Mouse (Mus musculus) right cerebral cortex, postnatal 4 days (tissue): Measurements from ENCODE around the gene Ppdpf.
"Not testable (repeated sequence)": the region's sequence is repeated elsewhere in the genome, so short reads cannot be mapped to it uniquely, and the experiment has no call there.

ENCODE experiments used
- DNase-seq: peaks from one replicate; pipeline ENCODE4 v3.0.0-alpha.2; 2022

Gene Ppdpf

DNA sequence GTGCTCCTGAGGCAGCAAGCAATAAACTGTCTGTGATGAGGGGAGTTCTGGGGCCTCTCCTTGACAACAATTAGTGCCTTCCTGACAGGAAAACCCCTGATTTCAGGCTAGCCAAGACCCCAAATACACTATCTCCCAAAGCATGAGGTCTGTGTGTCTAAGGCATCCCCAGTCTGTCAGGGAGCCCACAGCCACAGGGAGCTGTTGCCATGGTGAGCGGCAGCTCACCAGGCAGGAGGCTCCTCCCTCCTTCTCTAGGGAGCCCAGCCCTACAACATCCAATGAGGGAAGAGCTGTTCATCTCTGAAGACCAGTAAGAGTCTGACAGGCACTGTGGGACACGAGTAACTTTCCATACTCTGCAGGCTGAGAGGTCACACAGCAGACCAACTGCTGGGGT, 27.3 kb upstream of the Ppdpf start:
- DNase-seq: peak; percentile 59

- no peak for DNase-seq
Measured at GRCm38 (mm10) chr2:181160821-181161220, 26.2 kb upstream of the Ppdpf start.

- no peak for DNase-seq
Measured at GRCm38 (mm10) chr2:181166469-181166868, 20.6 kb upstream of the Ppdpf start.

DNA sequence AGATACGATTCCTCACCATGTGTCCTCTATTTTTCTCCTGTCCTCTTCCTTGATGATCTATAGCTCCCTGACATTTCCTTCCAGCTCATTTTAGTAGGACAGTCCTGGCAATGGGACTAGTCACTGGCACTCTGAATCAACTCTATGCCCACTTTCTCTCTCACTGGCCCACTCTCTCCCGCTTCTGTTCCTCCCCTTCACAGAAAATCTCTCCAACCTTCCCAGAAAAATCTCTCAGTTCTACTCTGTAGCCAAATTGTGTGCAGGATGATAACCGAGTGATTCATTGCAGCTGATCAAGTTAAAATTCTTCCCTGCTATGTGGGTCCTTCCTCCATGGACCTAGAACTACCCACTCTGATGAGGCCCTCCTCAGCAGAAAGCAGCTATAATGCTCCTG, 12.4 kb upstream of the Ppdpf start:
- no peak for DNase-seq

GRCm38 (mm10) chr2:181178015-181178414, 9.0 kb upstream of the Ppdpf start:
- DNase-seq: no peak

- no peak for DNase-seq
Measured at GRCm38 (mm10) chr2:181178471-181178870, 8.6 kb upstream of the Ppdpf start.

DNA sequence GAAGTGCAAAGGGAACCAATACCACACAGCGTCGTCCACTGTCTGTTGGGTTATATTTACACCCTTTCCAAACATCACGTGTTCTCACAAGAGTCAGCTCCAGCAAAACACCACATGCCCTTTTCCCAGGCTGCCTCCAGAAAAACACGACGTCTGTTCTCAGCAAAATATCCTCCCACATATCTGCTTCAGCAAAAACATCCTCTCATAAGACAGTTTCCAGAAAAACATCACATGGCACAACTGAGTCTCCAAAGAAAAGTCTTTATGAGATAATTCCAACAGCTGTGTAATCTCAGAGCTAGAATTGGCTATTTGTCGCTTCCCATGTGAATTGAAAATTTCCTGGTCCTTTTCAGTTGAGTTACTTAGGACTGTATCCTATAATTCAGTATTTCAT, 6.1 kb upstream of the Ppdpf start:
- DNase-seq: no peak

DNA sequence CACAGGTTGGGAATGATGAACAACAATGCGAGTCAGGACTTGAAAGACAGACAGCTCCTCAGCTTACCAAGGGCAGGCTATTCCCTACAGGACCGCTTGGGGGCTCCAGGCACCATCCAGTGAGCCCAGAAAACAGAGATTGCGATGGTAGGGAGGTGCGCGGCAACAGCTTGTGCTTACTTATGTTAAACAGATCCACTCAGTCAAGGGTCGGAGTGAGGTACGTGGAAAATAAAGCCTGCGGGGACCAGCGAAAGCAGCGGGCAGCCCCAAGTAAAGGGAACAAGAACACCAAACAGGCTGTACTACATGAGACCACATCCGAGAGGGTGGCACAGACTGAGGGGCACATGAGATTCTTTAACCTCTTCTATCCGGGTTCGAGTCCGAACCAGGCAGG, 412 bp upstream of the Ppdpf start:
- DNase-seq: peak; percentile 81

GRCm38 (mm10) chr2:181188681-181189080, 1.6 kb downstream of the Ppdpf start:
- no peak for DNase-seq

DNA sequence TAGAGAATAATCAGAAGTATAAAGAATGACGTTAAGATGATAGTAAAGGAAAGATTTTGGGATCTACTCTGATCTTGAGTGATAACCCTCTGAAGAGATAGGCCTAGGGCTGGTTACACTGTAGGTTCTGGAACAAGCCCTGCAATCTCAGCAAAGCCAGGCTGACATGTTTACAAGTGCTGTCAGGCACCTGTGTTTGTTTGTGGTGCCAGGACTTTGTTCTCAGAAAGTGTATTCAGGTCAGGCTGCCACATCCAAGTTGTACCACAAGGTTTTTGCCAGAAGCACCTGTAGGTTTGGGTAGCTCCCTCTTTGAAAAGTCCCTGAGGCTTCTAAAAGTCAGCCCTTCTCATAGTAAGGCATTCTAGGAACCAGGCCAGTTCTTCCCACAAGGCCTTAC, 2.3 kb downstream of the Ppdpf start:
- DNase-seq: no peak

GRCm38 (mm10) chr2:181191385-181191784, 4.3 kb downstream of the Ppdpf start:
- DNase-seq: not testable (repeated sequence)

DNA sequence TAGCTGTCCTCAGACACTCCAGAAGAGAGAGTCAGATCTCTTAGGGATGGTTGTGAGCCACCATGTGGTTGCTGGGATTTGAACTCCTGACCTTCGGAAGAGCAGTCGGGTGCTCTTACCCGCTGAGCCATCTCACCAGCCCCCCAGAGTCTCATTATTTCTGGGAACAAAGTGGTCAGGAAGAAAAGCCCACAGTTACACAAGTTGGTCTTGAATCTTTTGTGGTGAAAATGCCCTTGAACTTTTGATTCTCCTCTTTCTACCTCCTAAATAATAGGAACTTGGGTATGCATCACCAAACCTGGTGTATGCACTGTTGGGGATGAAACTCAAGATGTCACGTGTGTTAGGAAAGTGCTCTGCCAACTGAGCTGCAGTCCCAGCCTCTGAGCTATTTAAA, 4.9 kb downstream of the Ppdpf start:
- no peak for DNase-seq

GRCm38 (mm10) chr2:181193044-181193443, 6.0 kb downstream of the Ppdpf start:
- DNase-seq: no peak

DNA sequence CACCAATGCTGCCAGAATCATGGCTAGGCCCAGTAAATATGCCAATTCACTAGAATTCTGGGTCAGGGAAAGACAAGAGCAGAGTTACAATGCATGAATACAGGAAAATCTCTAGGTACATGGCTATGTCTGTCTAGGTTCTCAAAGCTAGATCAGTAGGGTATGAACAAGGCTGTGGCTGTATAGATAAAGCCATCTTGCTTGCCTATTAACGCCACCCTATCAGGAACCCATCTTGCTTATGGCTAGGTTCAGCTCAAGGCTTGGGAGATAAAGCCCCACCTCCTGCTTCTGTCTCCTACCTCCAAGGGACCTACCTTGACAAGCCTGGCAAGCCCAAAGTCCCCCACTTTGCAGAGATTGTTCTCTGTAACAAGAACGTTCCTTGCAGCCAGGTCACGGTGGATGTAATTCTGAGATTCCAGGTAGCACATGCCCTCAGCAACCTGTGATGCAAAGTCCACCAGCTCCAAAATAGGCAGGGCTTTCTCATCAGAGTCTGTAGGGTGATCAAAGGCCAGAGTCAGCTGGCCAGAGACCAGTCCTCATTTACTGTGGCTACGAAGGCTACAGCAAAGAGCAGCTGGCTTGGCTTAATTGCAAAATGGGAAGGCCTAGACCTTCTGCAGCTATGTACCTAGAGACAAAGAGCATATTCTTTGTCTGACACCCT, 9.7 kb downstream of the Ppdpf start:
- DNase-seq: no peak

DNA sequence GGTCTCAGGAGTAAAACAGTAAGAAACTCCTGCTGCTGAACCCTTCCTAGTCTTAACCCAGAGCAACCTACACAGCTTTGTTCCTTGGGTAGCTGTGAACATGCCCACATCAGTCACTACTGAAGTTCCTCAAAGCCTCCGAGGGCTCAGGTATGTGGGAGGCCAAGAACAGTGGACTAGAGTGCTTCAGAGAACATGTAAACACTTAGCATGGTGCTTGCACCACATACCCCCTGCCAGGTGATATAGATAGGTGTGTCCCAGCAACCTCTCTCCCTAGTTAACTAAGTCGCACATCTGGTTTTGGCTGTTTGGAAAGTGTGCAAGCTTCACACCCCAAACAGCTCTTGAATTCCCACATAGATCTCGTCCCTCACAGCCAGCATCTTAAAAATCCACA, 14.6 kb downstream of the Ppdpf start:
- no peak for DNase-seq

GRCm38 (mm10) chr2:181202422-181202821, 15.4 kb downstream of the Ppdpf start, which contains the start of gene Ptk6:
Ptk6 (minus strand) TSS chr2:181202789.
- no peak for DNase-seq

GRCm38 (mm10) chr2:181202886-181203285, 15.8 kb downstream of the Ppdpf start:
- DNase-seq: no peak

DNA sequence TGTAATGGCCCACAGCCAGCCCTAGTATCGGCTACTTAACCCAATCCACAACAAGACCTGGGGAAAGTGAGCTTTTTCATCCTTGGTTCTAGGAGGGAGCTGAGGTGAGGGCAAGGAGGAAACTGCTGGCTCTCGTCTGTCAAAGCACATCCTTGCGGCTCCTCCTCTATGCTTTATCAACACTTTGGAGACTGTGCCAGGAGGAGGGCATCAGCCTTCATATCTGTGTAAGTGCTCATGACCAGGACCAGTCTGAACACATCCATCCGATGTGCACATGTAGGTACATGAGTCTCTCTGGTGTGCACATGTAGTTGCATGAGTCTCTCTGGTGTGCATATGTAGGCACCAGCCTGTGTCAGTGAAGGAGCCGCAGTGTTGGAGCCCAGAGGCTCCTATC, 18.6 kb downstream of the Ppdpf start:
- no peak for DNase-seq

GRCm38 (mm10) chr2:181206118-181206517, 19.1 kb downstream of the Ppdpf start:
- no peak for DNase-seq

DNA sequence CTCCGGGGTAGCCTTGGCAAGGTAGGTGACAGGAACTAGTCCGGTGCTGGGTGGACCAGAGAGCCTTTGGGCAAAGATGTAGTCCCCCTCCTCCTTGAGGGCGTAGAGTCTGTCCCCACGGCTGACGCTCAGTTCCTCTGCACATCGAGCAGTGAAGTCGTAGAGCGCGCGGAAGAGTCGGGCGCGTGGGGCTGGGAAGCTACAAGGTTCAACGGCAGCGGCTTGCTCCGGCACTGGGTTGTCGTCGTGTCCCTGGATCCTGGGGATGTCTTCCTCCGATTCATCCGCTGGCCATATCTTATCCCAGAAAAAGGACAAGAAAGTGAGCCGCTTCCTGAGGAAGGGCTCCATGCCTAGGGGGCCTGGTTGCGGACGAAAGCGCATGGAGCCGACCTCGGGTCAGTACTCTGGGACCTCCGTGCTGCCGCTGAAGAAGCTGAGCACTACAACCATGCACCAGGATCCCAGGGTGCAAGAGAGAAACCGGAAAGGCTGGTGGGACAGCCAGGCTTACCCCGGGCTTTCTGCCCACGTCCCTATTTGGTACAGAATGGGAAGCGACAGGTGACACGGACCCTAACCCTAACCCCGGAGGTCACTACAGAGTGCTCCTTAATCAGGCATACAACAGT, 25.5 kb downstream of the Ppdpf start:
- no peak for DNase-seq

- no peak for DNase-seq
Measured at GRCm38 (mm10) chr2:181213021-181213445, 26.0 kb downstream of the Ppdpf start, which contains the start of gene Srms. Srms (minus strand) TSS chr2:181213185.

GRCm38 (mm10) chr2:181216037-181216436, 29.0 kb downstream of the Ppdpf start:
- no peak for DNase-seq

GRCm38 (mm10) chr2:181218881-181219485, 31.9 kb downstream of the Ppdpf start:
- no peak for DNase-seq

DNA sequence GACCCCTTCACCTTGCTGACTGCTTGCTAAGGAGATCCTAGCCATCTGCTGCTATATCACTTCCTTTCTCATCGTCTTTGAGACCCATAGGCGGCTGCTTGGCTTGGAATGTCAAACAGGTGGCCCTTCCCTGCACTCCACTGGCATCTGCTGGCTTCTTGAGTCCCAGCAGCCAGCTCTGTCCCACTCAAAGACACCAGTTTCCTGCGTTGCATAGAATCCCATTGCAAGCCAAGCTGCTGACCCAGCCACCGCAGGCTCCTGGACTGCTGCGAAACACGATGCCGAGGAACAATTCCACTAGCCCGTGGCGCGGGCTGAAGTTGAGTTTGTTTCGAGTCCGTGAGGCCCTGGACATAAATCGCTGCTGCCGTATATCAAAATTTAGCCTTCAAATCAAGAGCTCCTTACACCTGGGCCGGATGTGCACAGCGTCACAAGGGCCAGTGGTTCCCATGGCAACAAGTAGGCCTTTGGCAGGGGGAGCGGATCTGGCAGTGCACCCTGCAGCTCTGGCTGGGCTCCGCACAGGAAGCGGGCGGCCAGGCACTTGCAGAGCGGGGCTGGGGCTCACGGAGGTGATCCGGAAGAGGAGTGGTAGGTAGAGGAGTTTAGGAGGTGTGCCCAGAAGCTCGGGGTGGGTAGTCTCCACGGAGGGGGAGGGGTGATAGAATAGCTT, 32.6 kb downstream of the Ppdpf start, which contains the start of gene Fndc11:
Fndc11 (plus strand) TSS at position 476 of the 679 bp plus-strand sequence.
- peak; percentile 53 for DNase-seq
